ENCODE assay signal across 19 mouse cellular contexts in the genomic region with DNA sequence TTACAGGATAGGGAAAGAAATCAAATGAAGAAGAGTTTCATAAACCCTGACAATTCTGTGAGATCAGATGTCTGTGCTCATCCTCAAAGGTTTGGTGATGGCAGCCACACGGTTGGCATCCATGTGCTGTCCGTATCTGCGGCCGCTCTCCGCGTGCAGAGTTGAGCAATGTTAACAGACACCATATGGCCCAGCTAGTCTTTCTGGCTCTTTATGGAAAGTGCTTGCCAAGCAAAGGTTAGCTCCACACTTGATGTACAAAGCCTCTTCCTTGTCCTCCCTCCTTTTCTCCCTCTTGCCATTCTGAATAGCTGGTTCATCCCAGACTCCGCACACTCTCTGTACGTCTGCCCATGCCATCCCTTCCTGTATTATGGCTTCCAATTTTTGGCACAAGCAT.
DNase-seq lines count a peak whose midpoint lies in the region; ATAC-seq and TF ChIP-seq lines count a peak whose summit lies in the region.
"Had no signal": no experiment of that assay in that cellular context is flagged by ENCODE, and none has a peak within 500 bp of the region (broad histone marks: within the 10 kb centered on the region; RNA-seq: fewer than 3 reads in every experiment).

No protein-coding gene starts in this region.

- H3K4me3 ChIP-seq in forebrain, embryonic 15.5 days = no peak overlapping the region
- H3K4me3 ChIP-seq in forebrain, embryonic 11.5 days (ENCODE audit: low read depth, low read length) = no peak overlapping the region
- no peak overlapping the region for H3K4me3 ChIP-seq in lung, embryonic 14.5 days (ENCODE audit: low read depth, low read length)
- H3K4me3 ChIP-seq in liver, embryonic 11.5 days (ENCODE audit: low read depth, low read length) = no peak overlapping the region
- H3K4me3 ChIP-seq: heart, embryonic 10.5 days; hindbrain, embryonic 15.5 days; layer of hippocampus, adult 2 months; limb, embryonic 13.5 days; liver, embryonic 15.5 days; midbrain, embryonic 12.5 days had no signal

- 66% methylated on average over 8 of the region's 8 CpGs for WGBS in forebrain, embryonic 15.5 days
- WGBS in forebrain, embryonic 11.5 days = 87% methylated on average over 8 of the region's 8 CpGs
- 74% methylated on average over 8 of the region's 8 CpGs for WGBS in lung, embryonic 14.5 days
- WGBS in liver, embryonic 11.5 days = 84% methylated on average over 8 of the region's 8 CpGs

- H3K4me1 ChIP-seq in forebrain, embryonic 15.5 days = peaks cover 12% of the 10 kb centered on the region
- H3K4me1 ChIP-seq in forebrain, embryonic 11.5 days (replicated peaks; ENCODE audit: control insufficient read depth, insufficient read depth, low read length) = peaks cover 4% of the 10 kb centered on the region; the same call in 1 of the 2 replicates
- H3K4me1 ChIP-seq in lung, embryonic 14.5 days (ENCODE audit: insufficient read depth) = 0 out of 2 replicates have a peak, but pooled peaks cover 6% of the 10 kb centered on the region
- no peaks in the 10 kb centered on the region for H3K4me1 ChIP-seq in liver, embryonic 11.5 days (replicated peaks; ENCODE audit: control insufficient read depth, insufficient read depth, low read length)
- H3K4me1 ChIP-seq: liver, embryonic 15.5 days had no signal

- no peak; the same call in 1 of the 2 replicates for ATAC-seq in forebrain, embryonic 15.5 days (replicated peaks)
- no peak for ATAC-seq in forebrain, embryonic 11.5 days (replicated peaks; ENCODE audit: low FRiP score)
- ATAC-seq in lung, embryonic 14.5 days (ENCODE audit: insufficient read depth) = no peak
- no peak for ATAC-seq in liver, embryonic 11.5 days (replicated peaks; ENCODE audit: low FRiP score)

- no peak overlapping the region for H3K4me2 ChIP-seq in forebrain, embryonic 15.5 days (replicated peaks)
- no peak overlapping the region for H3K4me2 ChIP-seq in forebrain, embryonic 11.5 days (ENCODE audit: low read depth, low read length, severe bottlenecking)
- no peak overlapping the region for H3K4me2 ChIP-seq in lung, embryonic 14.5 days
- no peak overlapping the region for H3K4me2 ChIP-seq in liver, embryonic 11.5 days
- H3K4me2 ChIP-seq: hindbrain, embryonic 15.5 days; limb, embryonic 13.5 days; liver, embryonic 15.5 days; midbrain, embryonic 12.5 days had no signal

- no peak for DNase-seq in forebrain, embryonic 11.5 days (ENCODE audit: low spot score)
- peak; percentile 59 for DNase-seq in lung, embryonic 14.5 days
- no peak for DNase-seq in lung, postnatal 36 days
- peak; percentile 66 to 77 for DNase-seq in cerebellum, adult 18-20 months
- DNase-seq in cerebellum, postnatal 36 days = peak; percentile 63 to 68
- DNase-seq in liver, embryonic 11.5 days (ENCODE audit: low spot score) = no peak
- DNase-seq: adrenal gland, adult 8-10 months; gastrocnemius, postnatal 10 days; kidney, adult 11 months; kidney, postnatal 10 days; thymus, postnatal 14 days had no signal

- H3K27me3 ChIP-seq in forebrain, embryonic 15.5 days = no peaks in the 10 kb centered on the region
- no peaks in the 10 kb centered on the region for H3K27me3 ChIP-seq in forebrain, embryonic 11.5 days (ENCODE audit: control insufficient read depth, insufficient read depth, low read length)
- H3K27me3 ChIP-seq in lung, embryonic 14.5 days (ENCODE audit: insufficient read depth, low read length) = no peaks in the 10 kb centered on the region
- H3K27me3 ChIP-seq in liver, embryonic 11.5 days (replicated peaks; ENCODE audit: control insufficient read depth, insufficient read depth, low read length) = no peaks in the 10 kb centered on the region
- H3K27me3 ChIP-seq: hindbrain, embryonic 15.5 days; liver, embryonic 15.5 days; midbrain, embryonic 12.5 days had no signal

- TF ChIP-seq CTCF in lung, embryonic 14.5 days (IDR thresholded peaks at IDR 0.05; ENCODE audit: low read depth) = no peak

- H3K27ac ChIP-seq in forebrain, embryonic 15.5 days (replicated peaks) = 0 out of 2 replicates have a peak overlapping the region, but pooled peaks have one; percentile 1
- no peak overlapping the region for H3K27ac ChIP-seq in forebrain, embryonic 11.5 days (ENCODE audit: low read depth, low read length)
- H3K27ac ChIP-seq in lung, embryonic 14.5 days (ENCODE audit: low read depth) = no peak overlapping the region
- H3K27ac ChIP-seq in liver, embryonic 11.5 days (ENCODE audit: low read depth, low read length) = no peak overlapping the region
- H3K27ac ChIP-seq: heart, embryonic 10.5 days; hindbrain, embryonic 15.5 days; layer of hippocampus, adult 2 months; limb, embryonic 13.5 days; liver, embryonic 15.5 days; macrophage; midbrain, embryonic 12.5 days had no signal

- H3K9me3 ChIP-seq in forebrain, embryonic 15.5 days = no peaks in the 10 kb centered on the region
- H3K9me3 ChIP-seq in forebrain, embryonic 11.5 days (ENCODE audit: control insufficient read depth, low read length) = no peaks in the 10 kb centered on the region
- H3K9me3 ChIP-seq in lung, embryonic 14.5 days (ENCODE audit: low read depth, low read length) = no peaks in the 10 kb centered on the region
- no peaks in the 10 kb centered on the region for H3K9me3 ChIP-seq in liver, embryonic 11.5 days (ENCODE audit: control insufficient read depth, low read length)
- H3K9me3 ChIP-seq: heart, embryonic 10.5 days; hindbrain, embryonic 15.5 days; limb, embryonic 13.5 days; liver, embryonic 15.5 days; midbrain, embryonic 12.5 days had no signal

- H3K36me3 ChIP-seq in forebrain, embryonic 15.5 days = no peaks in the 10 kb centered on the region
- no peaks in the 10 kb centered on the region for H3K36me3 ChIP-seq in forebrain, embryonic 11.5 days (ENCODE audit: control insufficient read depth, insufficient read depth, low read length)
- H3K36me3 ChIP-seq in lung, embryonic 14.5 days (ENCODE audit: insufficient read depth) = no peaks in the 10 kb centered on the region
- no peaks in the 10 kb centered on the region for H3K36me3 ChIP-seq in liver, embryonic 11.5 days (ENCODE audit: control insufficient read depth, insufficient read depth, low read length)
- H3K36me3 ChIP-seq: heart, embryonic 10.5 days; hindbrain, embryonic 15.5 days; limb, embryonic 13.5 days; liver, embryonic 15.5 days; midbrain, embryonic 12.5 days had no signal

- no peak overlapping the region for H3K9ac ChIP-seq in forebrain, embryonic 15.5 days (replicated peaks)
- no peak overlapping the region for H3K9ac ChIP-seq in forebrain, embryonic 11.5 days (ENCODE audit: low read length)
- H3K9ac ChIP-seq in lung, embryonic 14.5 days = no peak overlapping the region
- no peak overlapping the region for H3K9ac ChIP-seq in liver, embryonic 11.5 days (ENCODE audit: low read depth, low read length)
- H3K9ac ChIP-seq: hindbrain, embryonic 15.5 days; limb, embryonic 13.5 days; liver, embryonic 15.5 days; midbrain, embryonic 12.5 days had no signal

Comparison
In these comparisons a context has a peak if more than half of its experiments do, and no peak if none do; other contexts are left out.
1. DNase-seq: peak in lung, embryonic 14.5 days (single experiment), cerebellum, adult 18-20 months (2 of 2) and cerebellum, postnatal 36 days (2 of 2); none in forebrain, embryonic 11.5 days (single experiment), lung, postnatal 36 days (single experiment) and liver, embryonic 11.5 days (single experiment).